Mouse (Mus musculus) CH12.LX (cell line): Measurements from ENCODE around the gene Sult2a4. TPM values are rescaled to one million over a fixed set of nuclear protein-coding genes. Genes with fewer than 3 reads are reported as not detected.

ENCODE experiments used
- polyA plus RNA-seq: library from polyadenylated mRNA; unstranded; fragments of >175 nt; gene quantifications from 2 replicates; pipeline ENCODE4 v1.2.1, GENCODE M21; 2012; ENCODE audit warnings: low read depth; ENCODE audit not compliant: insufficient read length
- total RNA-seq, 2 experiments: library from RNA; depleted of rRNA; stranded (reverse); fragments of 300-350 nt in 1 of 2; fragments of >200 nt in 1 of 2; gene quantifications; 2 replicates each; pipeline ENCODE4 v1.2.3; 2012 to 2014

The Sult2a4 gene
- total and polyA plus RNA-seq, 3 experiments = not detected

Other genes with a start within 250 kb of the Sult2a4 start
- not detected in 2 replicates for gene Sult2a1, start 152.2 kb downstream of the Sult2a4 start, total RNA-seq (2012; rRNA removed)
- gene Sult2a1, start 152.2 kb downstream of the Sult2a4 start, total RNA-seq (2014; rRNA removed) = not detected in 2 replicates
- not detected in 2 replicates for gene Sult2a1, start 152.2 kb downstream of the Sult2a4 start, polyA plus RNA-seq
- gene Sult2a3, start 133.4 kb upstream of the Sult2a4 start, total RNA-seq (2012; rRNA removed) = not detected in 2 replicates
- not detected in 2 replicates for gene Sult2a3, start 133.4 kb upstream of the Sult2a4 start, total RNA-seq (2014; rRNA removed)
- gene Sult2a3, start 133.4 kb upstream of the Sult2a4 start, polyA plus RNA-seq = not detected in 2 replicates